Mouse (Mus musculus): Measurements from ENCODE around the gene G6pc3. TPM values are rescaled to one million over a fixed set of nuclear protein-coding genes. Genes with fewer than 3 reads are reported as not detected.

Gene G6pc3
- polyA plus RNA-seq, 1 experiment from 2014 or later: 41.9 TPM

DNA sequence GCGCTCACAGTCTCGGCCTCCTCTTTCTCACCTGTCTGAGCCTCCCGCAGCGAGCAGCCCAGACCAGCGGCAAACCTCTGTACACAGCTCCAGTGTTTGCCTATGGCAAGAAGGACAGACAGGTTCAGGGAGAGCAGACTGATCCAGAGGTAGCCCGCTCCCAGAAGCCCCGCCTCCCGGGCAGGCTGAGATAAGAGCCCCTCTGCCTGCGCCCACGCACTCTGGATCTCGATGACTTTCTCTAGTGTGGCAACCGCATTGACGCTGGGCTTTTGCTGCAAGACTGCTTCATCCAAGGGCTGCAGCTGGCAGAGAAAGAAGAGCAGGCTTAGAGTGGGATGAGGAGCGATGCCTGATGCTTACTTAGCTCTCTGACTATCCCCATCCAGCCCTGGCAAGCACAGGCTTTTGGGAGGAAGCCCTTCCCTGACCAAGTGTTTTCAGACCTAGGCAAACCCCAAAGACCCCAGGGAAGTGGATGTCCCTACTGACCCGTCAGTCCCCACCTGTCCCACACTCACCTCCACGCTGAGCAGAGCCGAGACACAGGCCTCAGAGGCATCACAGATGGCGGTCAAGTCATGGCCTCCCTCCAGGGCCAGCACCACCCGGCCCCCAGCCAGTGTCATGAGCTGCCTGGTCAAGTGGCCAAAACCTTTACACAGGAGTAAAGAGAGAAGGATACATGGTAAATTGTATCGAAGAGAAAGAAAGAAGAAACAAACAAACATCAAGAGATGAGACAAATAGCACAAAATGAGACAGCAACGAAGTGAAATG is 6.8 kb downstream of the G6pc3 start:
- 84% methylated on average over 21 of the region's 21 CpGs for WGBS

DNA sequence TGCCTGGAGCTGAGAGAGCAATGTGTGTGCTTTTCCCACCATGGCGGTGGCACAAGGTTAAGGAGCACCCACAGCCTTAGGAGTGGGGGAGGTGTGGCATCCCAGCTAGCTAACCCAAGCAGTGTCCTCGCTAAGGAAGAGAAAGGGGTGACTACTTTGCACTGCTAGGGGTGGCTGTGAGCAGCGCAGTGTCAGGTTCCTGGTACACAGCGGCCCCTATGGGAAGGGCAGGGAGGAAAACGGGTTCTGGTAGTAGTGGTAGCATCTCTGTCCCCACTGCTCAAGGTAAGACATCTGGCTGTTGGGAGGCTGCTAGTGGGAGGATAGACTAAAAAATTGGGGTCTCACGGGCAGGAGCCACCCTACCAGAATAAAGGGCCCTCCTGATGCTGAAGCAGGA is 8.8 kb downstream of the G6pc3 start:
- DNase-seq (ENCODE audit: low spot score) (no peak), ATAC-seq (ENCODE audit: insufficient number of reproducible peaks, low FRiP score, low TSS enrichment, low read depth) (no peak)

More for the DNA sequence above, 6.8 kb downstream of the G6pc3 start:
- Histone ChIP-seq H3K27me3 (ENCODE audit: control insufficient read depth, insufficient read depth, low read length) (no peaks in the 10 kb centered on the region), H3K36me3 (ENCODE audit: control insufficient read depth, insufficient read depth, low read length) (peaks cover 12% of the 10 kb centered on the region), H3K27ac (replicated peaks; ENCODE audit: low read depth, low read length) (no peak overlapping the region), H3K4me1 (ENCODE audit: control insufficient read depth, insufficient read depth, low read length) (peaks cover 10% of the 10 kb centered on the region), H3K4me2 (ENCODE audit: low read depth, severe bottlenecking) (no peak overlapping the region), H3K9ac (ENCODE audit: low read length) (no peak overlapping the region), H3K4me3 (ENCODE audit: low read depth, low read length) (no peak overlapping the region), H3K9me3 (ENCODE audit: control insufficient read depth, low read length) (no peaks in the 10 kb centered on the region)
- DNase-seq (ENCODE audit: low spot score): no peak
- ATAC-seq (ENCODE audit: insufficient number of reproducible peaks, low FRiP score, low TSS enrichment, low read depth): no peak

DNA sequence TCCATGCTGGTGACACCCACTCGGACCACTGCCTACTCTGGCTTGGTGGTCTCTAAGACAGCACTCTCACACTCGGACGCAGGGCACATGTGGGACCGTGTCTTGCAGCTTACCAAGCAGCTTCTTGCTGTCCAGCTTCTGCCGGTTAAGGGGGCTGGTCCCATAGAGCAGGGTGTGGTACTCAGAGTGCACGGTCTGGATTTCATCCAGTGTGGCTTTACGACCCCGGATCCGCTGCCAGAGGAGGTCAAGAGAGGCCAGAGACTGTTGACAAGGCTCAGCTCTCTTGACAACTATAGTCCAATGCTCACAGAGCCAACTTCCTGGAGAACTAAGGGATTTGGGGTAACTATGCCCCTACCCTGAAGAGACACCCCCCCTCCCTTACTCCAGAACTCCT is 10.4 kb downstream of the G6pc3 start:
- WGBS: 22% methylated on average over 9 of the region's 9 CpGs
- peaks cover 10% of the 10 kb centered on the region; the same call in 1 of the 2 replicates for H3K4me1 ChIP-seq (ENCODE audit: control insufficient read depth, insufficient read depth, low read length)

More for the DNA sequence above, 8.8 kb downstream of the G6pc3 start:
- WGBS: 67% methylated on average over 6 of the region's 6 CpGs
- H3K4me2 ChIP-seq (ENCODE audit: low read depth, severe bottlenecking): no peak overlapping the region
- H3K4me3 ChIP-seq (ENCODE audit: low read depth, low read length): no peak overlapping the region
- H3K9me3 ChIP-seq (ENCODE audit: control insufficient read depth, low read length): no peaks in the 10 kb centered on the region
- H3K36me3 ChIP-seq (ENCODE audit: control insufficient read depth, insufficient read depth, low read length): peaks cover 12% of the 10 kb centered on the region
- H3K27me3 ChIP-seq (ENCODE audit: control insufficient read depth, insufficient read depth, low read length): no peaks in the 10 kb centered on the region
- no peak overlapping the region for H3K9ac ChIP-seq (ENCODE audit: low read length)
- no peak overlapping the region for H3K27ac ChIP-seq (replicated peaks; ENCODE audit: low read depth, low read length)
- peaks cover 10% of the 10 kb centered on the region; the same call in 1 of the 2 replicates for H3K4me1 ChIP-seq (ENCODE audit: control insufficient read depth, insufficient read depth, low read length)

DNA sequence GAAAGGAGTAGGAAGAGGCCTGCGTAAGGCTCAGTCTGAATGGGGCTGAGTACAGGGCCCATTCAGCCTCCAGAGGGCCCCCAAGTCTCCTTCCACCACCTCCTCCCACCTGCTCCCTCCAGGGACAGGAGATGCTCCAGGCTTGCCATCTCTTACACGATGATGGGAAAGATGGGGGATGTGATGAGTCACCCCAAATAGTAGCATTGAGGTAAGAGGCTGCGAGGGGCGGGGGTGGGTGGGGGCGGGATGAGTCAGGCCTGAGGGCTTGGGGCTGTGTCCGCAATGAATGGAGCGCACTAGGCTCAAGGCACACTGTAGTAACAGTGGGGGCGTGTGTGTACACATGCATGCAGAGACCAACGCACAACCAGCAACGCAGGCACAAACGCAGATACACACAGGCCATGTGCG is 12.0 kb downstream of the G6pc3 start:
- no peaks in the 10 kb centered on the region for H3K9me3 ChIP-seq (ENCODE audit: control insufficient read depth, low read length)
- H3K27ac ChIP-seq (replicated peaks; ENCODE audit: low read depth, low read length): no peak overlapping the region
- WGBS: 82% methylated on average over 12 of the region's 12 CpGs
- H3K9ac ChIP-seq (ENCODE audit: low read length): no peak overlapping the region; the same call in 1 of the 2 replicates
- ATAC-seq (ENCODE audit: insufficient number of reproducible peaks, low FRiP score, low TSS enrichment, low read depth) (no peak), DNase-seq (ENCODE audit: low spot score) (no peak)
- no peak overlapping the region for H3K4me2 ChIP-seq (ENCODE audit: low read depth, severe bottlenecking)
- H3K36me3 ChIP-seq (ENCODE audit: control insufficient read depth, insufficient read depth, low read length): peaks cover 7% of the 10 kb centered on the region; the same call in 1 of the 2 replicates
- H3K4me1 ChIP-seq (ENCODE audit: control insufficient read depth, insufficient read depth, low read length): peaks cover 10% of the 10 kb centered on the region; the same call in 1 of the 2 replicates
- no peaks in the 10 kb centered on the region for H3K27me3 ChIP-seq (ENCODE audit: control insufficient read depth, insufficient read depth, low read length)
- H3K4me3 ChIP-seq (ENCODE audit: low read depth, low read length): no peak overlapping the region

More for the DNA sequence above, 10.4 kb downstream of the G6pc3 start:
- Histone ChIP-seq H3K4me2 (ENCODE audit: low read depth, severe bottlenecking) (no peak overlapping the region), H3K27ac (replicated peaks; ENCODE audit: low read depth, low read length) (no peak overlapping the region), H3K36me3 (ENCODE audit: control insufficient read depth, insufficient read depth, low read length) (peaks cover 12% of the 10 kb centered on the region), H3K9ac (ENCODE audit: low read length) (no peak overlapping the region), H3K27me3 (ENCODE audit: control insufficient read depth, insufficient read depth, low read length) (no peaks in the 10 kb centered on the region), H3K9me3 (ENCODE audit: control insufficient read depth, low read length) (no peaks in the 10 kb centered on the region), H3K4me3 (ENCODE audit: low read depth, low read length) (no peak overlapping the region)
- DNase-seq (ENCODE audit: low spot score) (no peak), ATAC-seq (ENCODE audit: insufficient number of reproducible peaks, low FRiP score, low TSS enrichment, low read depth) (no peak)

DNA sequence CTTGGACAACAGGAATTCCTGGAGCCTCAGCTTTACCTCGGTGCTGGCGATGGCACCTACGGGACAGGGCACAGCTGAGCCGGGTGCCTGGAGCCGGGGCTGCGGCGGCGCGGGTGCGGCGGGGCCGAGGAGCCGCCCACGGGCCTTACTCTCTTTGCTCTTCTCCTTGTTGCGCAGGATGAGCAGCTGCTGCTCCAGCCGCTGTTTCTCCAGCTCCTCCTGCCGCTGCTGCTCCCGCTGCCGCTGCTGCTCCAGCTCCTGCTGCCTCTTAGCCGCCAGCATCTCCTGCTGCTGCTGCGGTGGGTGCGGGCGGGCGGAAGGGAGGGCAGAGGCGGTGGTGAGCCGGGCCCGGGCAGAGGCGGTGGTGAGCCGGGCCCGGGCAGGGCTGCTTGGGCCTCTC is 17.1 kb downstream of the G6pc3 start:
- Histone ChIP-seq H3K4me3 (ENCODE audit: low read depth, low read length) (no peak overlapping the region), H3K27me3 (ENCODE audit: control insufficient read depth, insufficient read depth, low read length) (no peaks in the 10 kb centered on the region), H3K9ac (ENCODE audit: low read length) (peak overlapping the region; percentile 27; the same call in 1 of the 2 replicates), H3K27ac (replicated peaks; ENCODE audit: low read depth, low read length) (no peak overlapping the region), H3K4me2 (ENCODE audit: low read depth, severe bottlenecking) (no peak overlapping the region), H3K36me3 (ENCODE audit: control insufficient read depth, insufficient read depth, low read length) (peaks cover 3% of the 10 kb centered on the region; the same call in 1 of the 2 replicates), H3K9me3 (ENCODE audit: control insufficient read depth, low read length) (no peaks in the 10 kb centered on the region), H3K4me1 (ENCODE audit: control insufficient read depth, insufficient read depth, low read length) (peaks cover 17% of the 10 kb centered on the region)
- DNase-seq (ENCODE audit: low spot score) (no peak), ATAC-seq (ENCODE audit: insufficient number of reproducible peaks, low FRiP score, low TSS enrichment, low read depth) (no peak)
- WGBS: 58% methylated on average over 30 of the region's 30 CpGs

DNA sequence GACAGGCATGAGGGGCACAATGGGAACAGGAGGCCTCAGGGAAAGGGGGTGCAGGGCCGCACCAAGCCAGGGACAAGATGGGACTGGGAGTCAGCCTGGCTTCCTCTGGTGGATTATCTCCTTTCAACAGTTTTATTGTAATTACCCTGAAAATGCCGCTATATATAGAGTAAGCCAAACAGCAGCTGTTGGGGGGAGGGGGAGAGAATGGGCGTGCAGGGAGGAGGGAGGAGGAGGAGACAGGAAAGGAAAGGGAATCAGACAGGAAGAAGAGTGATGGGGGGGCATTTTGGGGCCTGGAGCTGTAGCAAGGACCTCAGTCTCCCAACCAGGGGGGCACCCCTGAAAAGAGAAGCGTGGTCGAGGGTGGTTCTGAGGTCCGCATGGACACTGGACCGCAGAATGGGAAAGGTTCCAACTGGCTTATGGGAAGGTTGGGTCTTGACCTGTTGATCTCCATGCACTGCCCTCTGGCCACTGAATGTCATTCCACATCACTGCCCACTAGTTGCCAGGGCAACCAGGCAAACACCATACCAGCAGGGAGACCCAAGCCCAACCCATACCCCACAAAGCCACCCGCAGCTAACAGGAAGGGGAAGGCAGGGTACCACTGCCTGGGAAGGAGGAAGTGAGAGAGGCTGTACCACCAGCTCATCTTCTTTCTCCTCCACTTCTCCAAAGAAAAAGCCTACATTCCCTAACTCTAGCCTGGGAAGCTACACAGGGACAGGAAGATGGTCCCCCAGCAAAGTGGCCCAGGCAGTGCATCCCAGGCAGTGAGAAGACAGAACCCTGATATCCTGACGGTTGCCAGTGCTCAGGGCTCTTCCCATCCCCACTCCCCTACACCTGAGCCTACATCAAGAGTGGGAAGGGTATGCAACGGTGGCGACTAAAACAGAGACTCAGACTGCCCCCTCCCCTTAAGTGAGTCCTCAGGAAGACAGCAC is 18.7 kb downstream of the G6pc3 start:
- Histone ChIP-seq H3K36me3 (ENCODE audit: control insufficient read depth, insufficient read depth, low read length) (peaks cover 3% of the 10 kb centered on the region; the same call in 1 of the 2 replicates), H3K4me2 (ENCODE audit: low read depth, severe bottlenecking) (no peak overlapping the region), H3K9me3 (ENCODE audit: control insufficient read depth, low read length) (no peaks in the 10 kb centered on the region), H3K4me1 (ENCODE audit: control insufficient read depth, insufficient read depth, low read length) (peaks cover 19% of the 10 kb centered on the region), H3K27me3 (ENCODE audit: control insufficient read depth, insufficient read depth, low read length) (no peaks in the 10 kb centered on the region), H3K4me3 (ENCODE audit: low read depth, low read length) (no peak overlapping the region), H3K27ac (replicated peaks; ENCODE audit: low read depth, low read length) (no peak overlapping the region), H3K9ac (ENCODE audit: low read length) (no peak overlapping the region; the same call in 1 of the 2 replicates)
- 67% methylated on average over 11 of the region's 11 CpGs for WGBS
- no peak for ATAC-seq (ENCODE audit: insufficient number of reproducible peaks, low FRiP score, low TSS enrichment, low read depth)
- DNase-seq (ENCODE audit: low spot score): no peak

DNA sequence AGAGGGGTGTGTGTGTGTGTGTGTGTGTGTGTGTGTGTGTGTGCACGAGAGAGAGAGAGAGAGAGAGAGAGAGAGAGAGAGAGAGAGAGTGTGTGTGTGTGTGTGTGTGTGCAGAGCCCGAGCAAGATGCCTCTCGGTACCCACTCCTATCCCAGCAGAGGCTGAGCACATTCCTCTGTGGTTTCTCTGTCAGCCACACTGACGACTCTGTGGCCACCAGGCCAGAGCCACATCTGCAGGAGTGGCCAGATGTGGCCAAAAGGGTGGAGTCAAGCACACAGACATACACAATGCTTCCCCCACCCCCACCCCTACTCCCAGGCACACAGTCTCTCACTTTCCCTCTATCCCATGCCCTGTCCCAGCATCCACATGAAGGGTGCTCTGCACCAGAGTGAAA is 19.4 kb downstream of the G6pc3 start:
- Histone ChIP-seq H3K27me3 (ENCODE audit: control insufficient read depth, insufficient read depth, low read length) (no peaks in the 10 kb centered on the region), H3K9me3 (ENCODE audit: control insufficient read depth, low read length) (no peaks in the 10 kb centered on the region), H3K4me3 (ENCODE audit: low read depth, low read length) (no peak overlapping the region), H3K27ac (replicated peaks; ENCODE audit: low read depth, low read length) (no peak overlapping the region), H3K4me2 (ENCODE audit: low read depth, severe bottlenecking) (no peak overlapping the region), H3K9ac (ENCODE audit: low read length) (no peak overlapping the region), H3K36me3 (ENCODE audit: control insufficient read depth, insufficient read depth, low read length) (peaks cover 3% of the 10 kb centered on the region; the same call in 1 of the 2 replicates), H3K4me1 (ENCODE audit: control insufficient read depth, insufficient read depth, low read length) (peaks cover 23% of the 10 kb centered on the region)
- DNase-seq (ENCODE audit: low spot score) (no peak), ATAC-seq (ENCODE audit: insufficient number of reproducible peaks, low FRiP score, low TSS enrichment, low read depth) (no peak)
- 57% methylated on average over 2 of the region's 4 CpGs for WGBS

DNA sequence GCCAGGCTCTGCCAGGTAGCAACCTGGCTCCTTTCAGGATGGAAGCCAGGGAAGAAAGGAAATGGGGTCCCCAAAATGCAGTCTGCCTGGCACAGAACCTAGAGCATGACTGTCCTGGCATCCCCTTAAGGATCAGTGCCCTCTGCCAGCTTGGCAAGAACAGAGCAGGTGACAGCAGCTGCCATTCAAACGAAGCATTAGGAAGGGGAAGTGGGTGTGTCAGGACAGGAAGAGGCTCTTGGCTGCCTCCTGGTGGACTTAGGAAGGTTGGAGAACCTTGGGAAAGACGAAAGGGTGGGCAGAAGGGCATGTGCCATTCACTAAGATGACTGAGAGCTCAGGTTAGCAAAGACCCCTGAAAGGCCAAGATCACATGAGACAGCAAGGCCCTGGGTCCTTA is 20.3 kb downstream of the G6pc3 start:
- no peak overlapping the region for H3K4me3 ChIP-seq (ENCODE audit: low read depth, low read length)
- DNase-seq (ENCODE audit: low spot score): no peak
- no peak overlapping the region for H3K4me2 ChIP-seq (ENCODE audit: low read depth, severe bottlenecking)
- H3K4me1 ChIP-seq (ENCODE audit: control insufficient read depth, insufficient read depth, low read length): peaks cover 25% of the 10 kb centered on the region
- no peaks in the 10 kb centered on the region for H3K9me3 ChIP-seq (ENCODE audit: control insufficient read depth, low read length)
- no peak for ATAC-seq (ENCODE audit: insufficient number of reproducible peaks, low FRiP score, low TSS enrichment, low read depth)
- no peaks in the 10 kb centered on the region for H3K27me3 ChIP-seq (ENCODE audit: control insufficient read depth, insufficient read depth, low read length)
- 27% methylated on average over 2 of the region's 2 CpGs for WGBS
- H3K36me3 ChIP-seq (ENCODE audit: control insufficient read depth, insufficient read depth, low read length): no peaks in the 10 kb centered on the region
- no peak overlapping the region for H3K9ac ChIP-seq (ENCODE audit: low read length)
- H3K27ac ChIP-seq (replicated peaks; ENCODE audit: low read depth, low read length): no peak overlapping the region

Measured in limb, embryonic 11.5 days (tissue).